In genomic region chr8:123467476-123467875, GRCm38 (mm10) we compare ENCODE assay signal across 19 mouse cellular contexts. TPM values are rescaled to one million over a fixed set of nuclear protein-coding genes. Genes with fewer than 3 reads are reported as not detected.
DNase-seq lines count a peak whose midpoint lies in the region; TF ChIP-seq lines count a peak whose summit lies in the region.
"Had no signal": no experiment of that assay in that cellular context is flagged by ENCODE, and none has a peak within 500 bp of the region (broad histone marks: within the 10 kb centered on the region; RNA-seq: fewer than 3 reads in every experiment).

No protein-coding gene starts in this region.

- DNase-seq in 416B (ENCODE audit: low read depth) (peak; percentile 75), ES-E14 (ENCODE audit: low read depth, low spot score) (no peak), ZHBTc4 (ENCODE audit: low read depth, low spot score) (peak; percentile 4)
- no peak for DNase-seq in ovary, postnatal 14 days (ENCODE audit: low spot score)
- DNase-seq in lung, adult 2 months: no peak
- no peak for DNase-seq in cerebellum, adult 18-20 months
- DNase-seq in right cerebral cortex, postnatal 14 days: no peak
- DNase-seq: adrenal gland, adult 2 months; adrenal gland, postnatal 25 days; B cell, adult 2 months; cerebellum, adult 2 months; cerebellum, postnatal 10 days; gastrocnemius, postnatal 14 days; heart, adult 2 months had no signal

- TF ChIP-seq CTCF in lung, adult 2 months (IDR thresholded peaks at IDR 0.05; ENCODE audit: insufficient read depth, low read length): no peak

- 67% methylated on average over 3 of the region's 3 CpGs for WGBS in lung, adult 2 months

- H3K9me3 ChIP-seq in ES-E14 (ENCODE audit: control insufficient read depth, insufficient read depth, low read depth, low read length): no peaks in the 10 kb centered on the region
- H3K9me3 ChIP-seq: embryonic facial prominence, embryonic 12.5 days; heart, embryonic 12.5 days; hindbrain, embryonic 10.5 days; hindbrain, embryonic 15.5 days had no signal

- no peak overlapping the region for H3K4me3 ChIP-seq in ES-E14 (ENCODE audit: insufficient read depth in 1 of 2, low read depth in 1 of 2, low read length in 2 of 2, poor library complexity in 1 of 2, severe bottlenecking in 1 of 2)
- H3K4me3 ChIP-seq in lung, adult 2 months (replicated peaks; ENCODE audit: extremely low read depth, low read depth, low read length): no peak overlapping the region
- H3K4me3 ChIP-seq: embryonic facial prominence, embryonic 12.5 days; heart, adult 2 months; heart, embryonic 12.5 days; hindbrain, embryonic 10.5 days; hindbrain, embryonic 15.5 days had no signal

- H3K9ac ChIP-seq in ES-E14 (ENCODE audit: insufficient read depth, low read depth, low read length, poor library complexity, severe bottlenecking): no peak overlapping the region
- H3K9ac ChIP-seq: embryonic facial prominence, embryonic 12.5 days; heart, embryonic 12.5 days; hindbrain, embryonic 15.5 days had no signal

- H3K36me3 ChIP-seq in ES-E14 (ENCODE audit: control insufficient read depth, insufficient read depth, low read length, poor library complexity, severe bottlenecking): peaks cover 6% of the 10 kb centered on the region

- no peaks in the 10 kb centered on the region for H3K4me1 ChIP-seq in ES-E14 (ENCODE audit: control insufficient read depth in 2 of 2, insufficient read depth in 2 of 2, low read length in 2 of 2, poor library complexity in 1 of 2)
- H3K4me1 ChIP-seq in lung, adult 2 months (ENCODE audit: control insufficient read depth, insufficient read depth, low read length): no peaks in the 10 kb centered on the region
- H3K4me1 ChIP-seq: embryonic facial prominence, embryonic 12.5 days; heart, embryonic 12.5 days; hindbrain, embryonic 10.5 days; hindbrain, embryonic 15.5 days had no signal

- H3K27ac ChIP-seq in ES-E14 (ENCODE audit: insufficient read depth, low read depth, low read length, poor library complexity, severe bottlenecking): no peak overlapping the region
- H3K27ac ChIP-seq: embryonic facial prominence, embryonic 12.5 days; heart, adult 2 months; hindbrain, embryonic 10.5 days; hindbrain, embryonic 15.5 days had no signal

- in situ Hi-C loops in ES-E14 (cut with MboI; ENCODE audit: low sequenced_read_pairs in 2 of 2, unreplicated experiment in 2 of 2): no loop called here

- no peak for TF ChIP-seq POLR2A in lung, adult 2 months (IDR thresholded peaks at IDR 0.05; ENCODE audit: borderline replicate concordance, extremely low read depth, low read depth, low read length)

TF ChIP-seq in ES-E14, 5 proteins besides CTCF, POLR2A, EP300 and RAD21:
- TF ChIP-seq HCFC1 (IDR thresholded peaks at IDR 0.05; ENCODE audit: borderline replicate concordance, insufficient read depth, low read length): no peak
- TF ChIP-seq ZC3H11A (IDR thresholded peaks at IDR 0.05; ENCODE audit: borderline replicate concordance, low read depth, low read length): no peak
- TF ChIP-seq CHD2 (IDR thresholded peaks at IDR 0.05; ENCODE audit: low read depth, low read length): no peak
- peak; percentile 42; the same call in 1 of the 2 replicates for TF ChIP-seq MAFK (IDR thresholded peaks at IDR 0.05; ENCODE audit: insufficient read depth, low read depth, low read length)

RNA-seq across cellular contexts. Expression of gene Afg3l1, which starts 10.2 kb away (rescaled TPM):
- total RNA-seq in ES-E14 (2012; rRNA removed): 80.0 and 96.7 TPM in 2 replicates
- 13.0 and 21.4 TPM in 2 replicates for polyA plus RNA-seq in lung, adult 2 months (2012; rRNA removed)

RNA-seq across cellular contexts. Expression of gene Def8, which starts 44.1 kb away (rescaled TPM):
- 34.3 and 42.5 TPM in 2 replicates for total RNA-seq in ES-E14 (2012; rRNA removed)
- polyA plus RNA-seq in lung, adult 2 months (2012; rRNA removed): 23.0 and 30.9 TPM in 2 replicates

RNA-seq across cellular contexts. Expression of gene Dbndd1, which starts 47.8 kb away (rescaled TPM):
- total RNA-seq in ES-E14 (2012; rRNA removed): 1.4 and 1.6 TPM in 2 replicates
- 1.8 and 2.6 TPM in 2 replicates for polyA plus RNA-seq in lung, adult 2 months (2012; rRNA removed)
- total RNA-seq: gastrocnemius, postnatal 14 days; heart, adult 2 months; heart, postnatal 25 days had no signal

RNA-seq across cellular contexts. Expression of gene Gas8, which starts 51.2 kb away (rescaled TPM):
- 16.2 and 25.3 TPM in 2 replicates for total RNA-seq in ES-E14 (2012; rRNA removed)
- polyA plus RNA-seq in lung, adult 2 months (2012; rRNA removed): 9.2 and 14.0 TPM in 2 replicates

RNA-seq across cellular contexts. Expression of gene Tubb3, which starts 56.3 kb away (rescaled TPM):
- total RNA-seq in ES-E14 (2012; rRNA removed): 69.1 and 117 TPM in 2 replicates
- 1.2 and 1.4 TPM in 2 replicates for polyA plus RNA-seq in lung, adult 2 months (2012; rRNA removed)

Comparison
In these comparisons a context has a peak if more than half of its experiments do, and no peak if none do; other contexts are left out.
1. DNase-seq: peak in 416B (single experiment) and ZHBTc4 (single experiment); none in ES-E14 (single experiment), ovary, postnatal 14 days (single experiment), lung, adult 2 months (single experiment), cerebellum, adult 18-20 months (0 of 2) and right cerebral cortex, postnatal 14 days (single experiment).